Comparison of ENCODE assay signal across 8 mouse cellular contexts in genomic region chr13:23491990-23492389, GRCm38 (mm10). TPM values are rescaled to one million over a fixed set of nuclear protein-coding genes. Genes with fewer than 3 reads are reported as not detected.
DNase-seq lines count a peak whose midpoint lies in the region; ATAC-seq and TF ChIP-seq lines count a peak whose summit lies in the region.

No protein-coding gene starts in this region.

- H3K9ac ChIP-seq in lung, embryonic 14.5 days: no peak overlapping the region
- no peak overlapping the region for H3K9ac ChIP-seq in limb, embryonic 12.5 days (replicated peaks)

- H3K27ac ChIP-seq in lung, embryonic 14.5 days (ENCODE audit: low read depth): no peak overlapping the region
- H3K27ac ChIP-seq in embryonic fibroblast, embryonic 13.5 days (ENCODE audit: insufficient read depth, low read length): no peak overlapping the region
- no peak overlapping the region for H3K27ac ChIP-seq in limb, embryonic 12.5 days
- H3K27ac ChIP-seq in small intestine, adult 2 months (ENCODE audit: insufficient read depth, low read depth, low read length): no peak overlapping the region

- no peaks in the 10 kb centered on the region for H3K9me3 ChIP-seq in lung, embryonic 14.5 days (ENCODE audit: low read depth, low read length)
- no peaks in the 10 kb centered on the region for H3K9me3 ChIP-seq in limb, embryonic 12.5 days

- WGBS in lung, embryonic 14.5 days: 10% methylated on average over 14 of the region's 14 CpGs
- WGBS in limb, embryonic 12.5 days: 8% methylated on average over 14 of the region's 14 CpGs
- 26% methylated on average over 14 of the region's 14 CpGs for WGBS in small intestine, adult 2 months

- peak; percentile 65 for DNase-seq in lung, embryonic 14.5 days
- no peak for DNase-seq in lung, adult 18-20 months
- no peak for DNase-seq in kidney, postnatal 14 days
- no peak for DNase-seq in spleen, adult 18-20 months
- DNase-seq in gastrocnemius, adult 8-10 months (ENCODE audit: low spot score in 2 of 2): no peak

- peak overlapping the region; percentile 56 for H3K4me2 ChIP-seq in lung, embryonic 14.5 days
- peak overlapping the region; percentile 44 for H3K4me2 ChIP-seq in limb, embryonic 12.5 days

- no peak for ATAC-seq in lung, embryonic 14.5 days (ENCODE audit: insufficient read depth)
- no peak for ATAC-seq in limb, embryonic 12.5 days (ENCODE audit: insufficient number of reproducible peaks, insufficient read depth, low FRiP score, low TSS enrichment, low read depth)

- H3K27me3 ChIP-seq in lung, embryonic 14.5 days (ENCODE audit: insufficient read depth, low read length): no peaks in the 10 kb centered on the region
- 0 out of 2 replicates have a peak, but pooled peaks cover 3% of the 10 kb centered on the region for H3K27me3 ChIP-seq in limb, embryonic 12.5 days
- H3K27me3 ChIP-seq in small intestine, adult 2 months (ENCODE audit: control insufficient read depth, insufficient read depth, low read length): no peaks in the 10 kb centered on the region

- TF ChIP-seq CTCF in lung, embryonic 14.5 days (IDR thresholded peaks at IDR 0.05; ENCODE audit: low read depth): no peak
- TF ChIP-seq CTCF in embryonic fibroblast, embryonic 13.5 days (IDR thresholded peaks at IDR 0.05; ENCODE audit: borderline replicate concordance, insufficient read depth, low read length): no peak
- TF ChIP-seq CTCF in small intestine, adult 2 months (IDR thresholded peaks at IDR 0.05; ENCODE audit: extremely low read depth, insufficient read length, insufficient replicate concordance, low read depth, low read length): no peak

- H3K36me3 ChIP-seq in lung, embryonic 14.5 days (ENCODE audit: insufficient read depth): no peaks in the 10 kb centered on the region
- H3K36me3 ChIP-seq in limb, embryonic 12.5 days: no peaks in the 10 kb centered on the region
- no peaks in the 10 kb centered on the region for H3K36me3 ChIP-seq in small intestine, adult 2 months (ENCODE audit: control insufficient read depth, insufficient read depth, low read length)

- peaks cover under 1% of the 10 kb centered on the region; the same call in 1 of the 2 replicates for H3K4me1 ChIP-seq in lung, embryonic 14.5 days (ENCODE audit: insufficient read depth)
- no peaks in the 10 kb centered on the region; the same call in 1 of the 2 replicates for H3K4me1 ChIP-seq in embryonic fibroblast, embryonic 13.5 days (ENCODE audit: control insufficient read depth, insufficient read depth, low read length)
- peaks cover 11% of the 10 kb centered on the region for H3K4me1 ChIP-seq in limb, embryonic 12.5 days (replicated peaks)
- no peaks in the 10 kb centered on the region for H3K4me1 ChIP-seq in small intestine, adult 2 months (ENCODE audit: control insufficient read depth, insufficient read depth, insufficient read length, low read length)

- peak overlapping the region; percentile 24 for H3K4me3 ChIP-seq in lung, embryonic 14.5 days (ENCODE audit: low read depth, low read length)
- peak overlapping the region; percentile 24; the same call in 1 of the 2 replicates for H3K4me3 ChIP-seq in embryonic fibroblast, embryonic 13.5 days (ENCODE audit: insufficient read depth, low read length)
- peak overlapping the region; percentile 28 for H3K4me3 ChIP-seq in limb, embryonic 12.5 days (replicated peaks)
- H3K4me3 ChIP-seq in small intestine, adult 2 months (ENCODE audit: low read depth, low read length): peak overlapping the region; percentile 15; the same call in 1 of the 2 replicates

- no peak for TF ChIP-seq POLR2A in embryonic fibroblast, embryonic 13.5 days (IDR thresholded peaks at IDR 0.05; ENCODE audit: low read depth, low read length)
- no peak for TF ChIP-seq POLR2A in small intestine, adult 2 months (IDR thresholded peaks at IDR 0.05; ENCODE audit: low read depth, low read length)

RNA-seq across cellular contexts. Expression of gene Btn2a2, which starts 3.3 kb away (rescaled TPM):
- 0.63 and 0.73 TPM in 2 replicates for polyA plus RNA-seq in lung, embryonic 14.5 days (2014; fragmentation: Nextera tagmentation; extraction: Ambion mirVana)
- not detected in 2 replicates for polyA plus RNA-seq in embryonic fibroblast, embryonic 13.5 days (2011; ENCODE audit: insufficient read length, low read depth, missing spikeins)
- 1.8 and 1.9 TPM in 2 replicates for polyA plus RNA-seq in limb, embryonic 12.5 days (2016; fragmentation: Nextera tagmentation; extraction: Ambion mirVana)
- polyA plus RNA-seq in small intestine, adult 2 months (2012; rRNA removed): not detected in 2 replicates
- not detected for total RNA-seq in gastrocnemius, adult 8-10 months (2022)

RNA-seq across cellular contexts. Expression of gene Btn1a1, which starts 26.3 kb away (rescaled TPM):
- 0.07 and 0.18 TPM in 2 replicates for polyA plus RNA-seq in lung, embryonic 14.5 days (2014; fragmentation: Nextera tagmentation; extraction: Ambion mirVana)
- polyA plus RNA-seq in embryonic fibroblast, embryonic 13.5 days (2011; ENCODE audit: insufficient read length, low read depth, missing spikeins): not detected in 2 replicates
- polyA plus RNA-seq in limb, embryonic 12.5 days (2016; fragmentation: Nextera tagmentation; extraction: Ambion mirVana): 0.10 and 0.12 TPM in 2 replicates
- polyA plus RNA-seq in small intestine, adult 2 months (2012; rRNA removed): 0.05 TPM in 1 of 2 replicates, not detected in the other
- not detected for total RNA-seq in gastrocnemius, adult 8-10 months (2022)

RNA-seq across cellular contexts. Expression of gene Hist1h4h, which starts 38.9 kb away (rescaled TPM):
- 7.1 and 7.6 TPM in 2 replicates for polyA plus RNA-seq in lung, embryonic 14.5 days (2014; fragmentation: Nextera tagmentation; extraction: Ambion mirVana)
- polyA plus RNA-seq in embryonic fibroblast, embryonic 13.5 days (2011; ENCODE audit: insufficient read length, low read depth, missing spikeins): 8.1 and 10.5 TPM in 2 replicates
- 6.0 and 9.0 TPM in 2 replicates for polyA plus RNA-seq in limb, embryonic 12.5 days (2016; fragmentation: Nextera tagmentation; extraction: Ambion mirVana)
- polyA plus RNA-seq in small intestine, adult 2 months (2012; rRNA removed): 39.6 and 71.6 TPM in 2 replicates
- 100 to 1,000 TPM; 131 to 174 (median 160) TPM for total RNA-seq in gastrocnemius, adult 8-10 months (2022)

RNA-seq across cellular contexts. Expression of gene Hist1h2af, which starts 41.7 kb away (rescaled TPM):
- polyA plus RNA-seq in lung, embryonic 14.5 days (2014; fragmentation: Nextera tagmentation; extraction: Ambion mirVana): 13.0 and 14.6 TPM in 2 replicates
- polyA plus RNA-seq in embryonic fibroblast, embryonic 13.5 days (2011; ENCODE audit: insufficient read length, low read depth, missing spikeins): 12.7 and 20.4 TPM in 2 replicates
- 9.8 and 16.3 TPM in 2 replicates for polyA plus RNA-seq in limb, embryonic 12.5 days (2016; fragmentation: Nextera tagmentation; extraction: Ambion mirVana)
- polyA plus RNA-seq in small intestine, adult 2 months (2012; rRNA removed): 631 and 1,420 TPM in 2 replicates
- 1 to 10 TPM in 1 of 4 experiments, not detected in 3; 1.5 TPM for total RNA-seq in gastrocnemius, adult 8-10 months (2022)

RNA-seq across cellular contexts. Expression of gene Hist1h3g, which starts 43.2 kb away (rescaled TPM):
- 6.6 and 7.5 TPM in 2 replicates for polyA plus RNA-seq in lung, embryonic 14.5 days (2014; fragmentation: Nextera tagmentation; extraction: Ambion mirVana)
- 5.7 TPM in 1 of 2 replicates, not detected in the other for polyA plus RNA-seq in embryonic fibroblast, embryonic 13.5 days (2011; ENCODE audit: insufficient read length, low read depth, missing spikeins)
- polyA plus RNA-seq in limb, embryonic 12.5 days (2016; fragmentation: Nextera tagmentation; extraction: Ambion mirVana): 10.5 and 17.3 TPM in 2 replicates
- polyA plus RNA-seq in small intestine, adult 2 months (2012; rRNA removed): 43.4 and 65.8 TPM in 2 replicates
- total RNA-seq in gastrocnemius, adult 8-10 months (2022): 1 to 10 TPM in 1 of 4 experiments, under 1 TPM in 1, not detected in 2; 0.75 to 2.2 TPM
